Mouse (Mus musculus) cerebellum, adult 11 months (tissue): ENCODE results near the gene Ap1m2.

Experiments
- DNase-seq: peaks from one replicate; pipeline ENCODE4 v3.0.0; 2022

Ap1m2 gene

DNA sequence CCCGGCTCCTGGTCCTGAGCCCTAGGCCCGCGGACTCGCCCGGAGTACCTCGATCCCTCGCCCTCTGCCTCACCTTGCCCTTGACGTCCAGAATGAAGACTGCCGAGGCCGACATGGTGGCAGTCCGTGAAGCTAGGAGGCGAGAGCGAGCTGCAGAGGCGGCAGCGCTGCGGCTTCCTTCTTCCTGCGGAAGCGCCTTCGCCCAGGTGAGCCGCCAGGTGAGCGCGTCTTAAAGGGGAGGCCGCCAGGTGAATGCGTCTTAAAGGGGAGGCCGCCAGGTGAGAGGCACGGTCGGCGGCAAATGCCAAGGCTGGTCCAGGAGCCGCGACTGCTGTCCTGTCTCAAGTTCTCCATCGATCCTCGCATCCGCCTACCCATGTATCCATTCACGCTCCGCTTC, at the start of gene Ap1m2:
Gene Ap1m2 (minus strand): TSS at position 204 of the 400 bp plus-strand sequence.
- no peak for DNase-seq

DNA sequence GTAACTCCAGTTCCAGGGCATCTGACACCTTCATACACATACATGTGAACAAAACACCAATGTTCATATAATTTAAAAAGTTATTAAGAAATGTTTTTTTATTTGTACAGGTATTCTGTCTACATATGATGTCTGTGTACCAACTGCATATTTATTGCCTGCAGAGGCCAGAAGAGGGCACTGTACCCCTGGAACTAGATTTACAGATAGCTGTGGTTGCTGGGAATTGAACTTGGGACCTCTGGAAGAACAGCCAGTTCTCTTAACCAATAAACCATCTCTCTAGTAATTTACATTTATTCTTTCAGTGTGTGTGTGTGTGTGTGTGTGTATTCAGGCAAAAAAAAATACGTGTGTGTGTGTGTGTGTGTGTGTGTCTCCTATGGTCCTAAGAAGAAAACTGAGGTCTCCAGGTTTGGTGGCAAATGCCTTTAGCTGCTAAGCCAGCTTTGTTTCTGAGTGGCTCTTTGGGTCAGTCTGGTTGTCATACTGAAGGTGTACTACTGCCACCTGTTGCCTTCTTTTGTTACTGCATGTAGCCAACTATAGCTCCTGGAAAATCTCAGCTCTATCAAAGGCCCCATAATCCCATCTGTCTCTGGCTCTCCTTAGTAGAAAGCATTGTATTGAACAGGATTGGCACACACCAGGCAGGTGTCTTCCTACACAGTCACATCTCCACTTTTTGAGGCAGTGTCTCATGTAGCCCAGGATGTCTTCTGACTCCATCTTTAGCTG, 45.0 kb upstream of the Ap1m2 start:
- peak; percentile 63 for DNase-seq

DNA sequence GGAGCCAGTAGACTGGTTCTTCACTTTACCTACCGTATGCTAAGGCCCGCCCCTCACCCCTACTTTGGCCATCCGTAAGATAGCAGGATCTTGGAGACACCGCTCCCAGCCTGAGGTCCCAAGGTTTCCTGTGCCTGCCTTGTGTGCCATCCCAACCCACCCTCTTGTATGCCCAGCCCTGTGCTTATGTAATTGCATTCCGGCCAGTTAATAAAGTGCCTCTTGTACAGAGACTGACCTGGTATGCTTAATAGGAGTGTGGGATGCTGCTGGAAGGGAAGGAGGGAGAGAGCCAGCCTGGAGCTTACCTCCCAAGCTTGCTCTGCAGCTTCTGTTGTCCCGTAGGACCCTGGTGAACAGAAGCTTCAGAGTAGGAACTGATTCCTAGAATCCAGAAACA, 42.7 kb upstream of the Ap1m2 start:
- no peak for DNase-seq

DNA sequence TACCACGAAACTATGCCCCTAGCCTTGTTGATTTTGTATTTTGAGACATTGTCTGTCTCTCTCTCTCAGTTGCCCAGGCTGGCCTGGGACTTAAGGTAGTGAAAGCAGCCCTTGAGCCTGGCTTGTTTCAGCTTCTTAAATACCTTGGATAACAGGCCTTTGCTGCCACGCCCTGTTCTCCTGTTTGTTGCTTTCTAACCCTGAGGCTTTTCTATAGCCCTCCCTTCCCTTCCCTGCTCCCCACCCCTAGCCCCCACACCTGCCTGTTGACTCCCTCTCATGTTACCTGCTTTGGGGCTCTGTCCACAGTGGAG, 41.2 kb upstream of the Ap1m2 start:
- no peak for DNase-seq

DNA sequence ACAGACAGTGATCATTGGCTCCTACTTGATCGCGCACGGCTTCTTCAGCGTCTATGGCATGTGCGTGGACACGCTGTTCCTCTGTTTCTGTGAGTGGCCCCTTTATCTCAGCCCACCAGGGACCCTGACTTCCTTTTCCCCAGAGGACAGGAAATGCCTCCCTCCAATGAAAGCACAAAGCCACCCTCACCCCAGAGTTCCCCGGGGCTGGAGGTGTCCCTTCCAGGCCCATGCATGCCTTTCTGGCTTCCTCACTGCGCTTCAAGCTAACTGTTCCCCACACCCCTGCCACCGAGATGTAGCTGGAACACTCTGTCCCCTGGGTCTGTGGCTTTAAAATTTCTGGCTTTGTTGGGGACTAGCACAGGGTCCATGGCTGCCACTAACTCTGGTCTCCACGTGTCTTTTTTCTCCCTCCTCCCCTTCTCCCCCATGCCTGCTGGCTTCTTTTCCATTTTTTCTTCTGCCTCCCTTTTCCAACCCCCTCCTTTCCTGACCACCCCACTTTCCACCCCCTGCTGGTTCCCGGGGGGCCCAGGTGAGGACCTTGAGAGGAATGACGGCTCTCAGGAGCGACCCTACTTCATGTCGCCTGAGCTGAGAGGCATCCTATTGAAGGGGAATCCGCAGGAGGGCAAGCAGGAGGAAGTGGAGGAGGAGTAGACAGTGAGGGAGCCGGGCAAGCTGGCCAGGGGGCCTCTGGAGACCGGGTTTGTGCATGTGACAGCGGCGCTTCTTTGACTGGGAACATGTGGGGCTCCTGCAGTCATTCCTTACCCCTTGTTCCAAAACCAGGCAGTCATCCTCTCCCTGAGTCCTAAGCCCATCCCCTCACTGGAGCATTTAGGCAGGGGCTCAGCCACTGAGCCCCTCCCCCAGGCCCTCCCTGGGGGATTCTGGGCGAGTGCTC, 40.6 kb upstream of the Ap1m2 start:
- DNase-seq, result no peak

DNA sequence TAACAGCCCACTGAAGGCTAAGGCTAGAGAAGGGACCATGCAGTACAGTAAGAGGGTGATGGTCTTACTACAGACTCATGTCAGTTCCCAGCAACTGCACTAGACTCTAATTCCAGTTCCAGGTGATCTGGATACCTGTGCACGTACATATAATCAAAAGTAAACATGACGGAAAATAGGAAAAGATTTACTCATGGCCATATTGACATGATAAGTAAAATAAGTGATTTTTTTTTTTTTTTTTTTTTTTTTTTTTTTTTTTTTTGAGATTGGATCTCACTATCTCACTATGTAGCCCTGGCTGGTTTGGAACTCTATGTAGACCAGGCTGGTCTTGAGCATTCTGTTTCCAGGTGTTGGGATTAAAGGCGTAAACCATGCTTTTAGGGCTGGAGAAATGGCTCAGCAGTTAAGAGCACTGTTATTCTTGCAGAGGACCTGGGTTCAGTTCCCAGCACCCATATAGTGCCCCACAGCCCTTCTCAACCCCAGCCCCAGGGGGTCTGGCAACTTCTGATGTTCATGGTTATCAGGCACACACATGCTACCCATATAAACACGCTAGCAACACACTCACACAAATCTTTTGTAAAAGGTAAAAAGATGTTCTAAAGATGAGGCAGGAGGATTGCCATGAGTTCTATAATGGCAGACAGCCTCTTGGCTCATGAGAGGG, 39.7 kb upstream of the Ap1m2 start:
- DNase-seq, result no peak

DNA sequence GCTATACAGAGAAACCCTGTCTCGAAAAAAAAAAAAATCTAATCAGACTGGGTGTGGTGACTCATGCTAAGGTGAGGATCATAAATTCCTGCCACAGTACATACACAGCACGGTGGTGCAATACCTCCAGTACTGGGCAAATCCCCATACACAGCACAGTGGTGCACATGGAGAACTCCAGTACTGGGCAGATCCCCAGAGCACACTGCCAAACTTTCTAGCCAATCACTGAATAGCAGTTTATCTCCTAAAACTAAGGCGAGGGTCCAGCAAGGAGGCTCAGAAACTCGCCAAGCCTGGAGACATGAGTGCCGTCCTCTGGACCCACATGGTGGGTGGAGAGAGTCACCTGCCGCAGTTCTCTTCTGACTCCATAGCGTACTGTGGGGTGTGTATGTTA, 39.0 kb upstream of the Ap1m2 start:
- no peak for DNase-seq

DNA sequence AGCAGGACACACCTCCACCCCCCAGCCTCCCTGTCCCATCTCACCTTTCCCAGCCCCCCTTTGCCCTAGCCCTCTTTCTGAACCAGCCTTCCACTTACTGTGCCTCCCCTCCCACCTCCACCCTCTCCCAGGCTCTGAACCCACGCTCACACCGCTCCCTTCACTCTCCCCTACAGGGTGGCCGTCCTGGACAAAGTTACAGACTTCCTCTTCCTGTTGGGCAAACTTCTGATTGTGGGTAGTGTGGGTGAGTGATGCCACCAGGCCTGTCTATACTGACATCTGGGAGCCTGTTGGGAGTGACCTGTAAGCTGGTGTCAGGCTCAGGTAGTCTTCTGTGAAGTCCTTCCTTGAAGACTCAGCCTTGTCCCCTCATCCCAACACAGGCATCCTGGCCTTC, 36.0 kb upstream of the Ap1m2 start:
- no peak for DNase-seq

DNA sequence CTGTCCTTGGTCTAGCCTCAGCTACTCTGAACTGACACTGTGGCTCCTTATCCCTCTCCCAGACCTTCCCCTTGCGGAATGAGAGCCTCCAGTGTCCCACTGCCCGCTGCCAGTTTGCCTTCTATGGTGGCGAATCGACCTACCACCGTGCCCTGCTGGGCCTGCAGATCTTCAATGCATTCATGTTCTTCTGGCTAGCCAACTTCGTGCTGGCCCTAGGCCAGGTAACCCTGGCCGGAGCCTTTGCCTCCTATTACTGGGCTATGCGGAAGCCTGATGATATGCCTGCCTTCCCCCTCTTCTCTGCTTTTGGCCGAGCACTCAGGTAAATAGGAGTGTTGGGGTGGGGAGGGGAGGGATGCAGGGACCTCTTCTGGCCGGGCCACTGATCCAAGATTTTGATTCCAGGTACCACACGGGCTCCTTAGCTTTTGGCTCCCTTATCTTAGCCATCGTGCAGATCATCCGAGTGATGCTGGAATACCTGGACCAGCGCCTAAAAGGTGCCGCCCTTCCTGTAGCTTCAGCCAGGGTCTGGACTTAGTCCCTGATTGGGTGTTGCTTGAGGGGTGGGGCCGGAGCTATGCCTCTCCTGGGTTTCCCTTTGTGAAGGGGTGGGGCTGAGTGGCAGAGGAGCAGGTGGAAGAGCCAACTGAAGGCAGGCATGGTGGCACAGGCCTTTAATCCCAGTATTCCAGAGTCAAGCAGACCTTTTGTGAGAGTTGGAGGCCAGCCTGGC, 34.7 kb upstream of the Ap1m2 start:
- peak; percentile 43 for DNase-seq

DNA sequence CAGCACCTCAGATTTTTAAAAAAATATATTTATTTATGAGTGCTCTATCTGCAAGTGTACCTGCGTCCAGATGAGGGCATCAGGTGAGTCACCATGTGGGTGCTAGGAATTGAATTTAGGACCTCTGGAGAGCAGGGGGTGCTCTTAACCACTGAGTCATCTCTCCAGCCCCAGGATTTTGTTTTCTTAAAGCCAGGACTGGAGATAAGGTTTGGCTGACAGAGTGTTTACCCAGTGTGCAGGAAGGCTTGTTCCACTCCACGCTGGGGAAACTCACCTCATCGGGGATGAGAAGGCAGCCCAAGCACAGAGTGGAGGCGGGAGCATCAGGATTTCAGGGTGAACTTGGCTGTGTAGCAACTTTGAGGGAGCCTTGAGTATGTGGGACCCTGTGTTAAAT, 28.3 kb upstream of the Ap1m2 start:
- DNase-seq, result no peak

DNA sequence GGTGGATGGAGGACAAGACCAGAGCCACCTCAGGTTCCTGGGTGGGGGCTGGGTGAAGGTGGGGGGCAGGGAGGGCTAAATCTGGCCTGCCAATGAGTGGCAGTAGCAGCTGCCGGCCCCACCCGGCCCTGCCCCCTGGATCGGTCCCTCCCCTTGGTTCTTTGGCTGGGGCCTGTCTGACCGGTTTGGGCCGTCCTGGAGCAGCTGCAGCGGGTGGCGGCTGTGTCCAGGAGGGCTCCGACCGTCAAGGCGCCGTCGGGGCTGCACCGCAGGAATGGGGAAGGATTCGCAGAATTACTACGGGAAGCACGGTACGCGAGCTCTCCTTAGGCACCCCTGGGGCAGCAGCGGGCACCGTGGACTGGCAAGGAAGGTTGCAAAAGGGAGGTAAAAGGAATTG, 25.5 kb upstream of the Ap1m2 start:
- DNase-seq, result no peak

DNA sequence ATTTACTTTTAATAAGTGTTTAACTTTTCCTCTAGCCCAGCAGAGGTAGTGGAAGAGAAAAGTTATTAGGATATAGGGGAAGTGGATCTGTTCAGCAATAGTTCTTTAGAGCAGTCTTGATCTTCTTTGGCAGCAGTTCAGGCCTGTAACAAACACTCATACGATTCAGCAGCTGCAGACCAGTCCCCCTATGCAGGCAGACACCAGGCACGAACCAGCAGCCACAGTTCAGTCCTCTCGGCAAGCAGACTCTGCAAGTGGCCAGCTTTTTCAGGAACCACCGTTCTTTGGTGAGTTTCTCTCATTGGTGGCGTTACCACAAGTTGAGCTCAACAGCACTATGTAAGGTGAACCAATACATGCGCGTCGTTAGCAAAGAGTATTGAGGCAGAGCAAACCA, 24.4 kb upstream of the Ap1m2 start:
- DNase-seq, result no peak

DNA sequence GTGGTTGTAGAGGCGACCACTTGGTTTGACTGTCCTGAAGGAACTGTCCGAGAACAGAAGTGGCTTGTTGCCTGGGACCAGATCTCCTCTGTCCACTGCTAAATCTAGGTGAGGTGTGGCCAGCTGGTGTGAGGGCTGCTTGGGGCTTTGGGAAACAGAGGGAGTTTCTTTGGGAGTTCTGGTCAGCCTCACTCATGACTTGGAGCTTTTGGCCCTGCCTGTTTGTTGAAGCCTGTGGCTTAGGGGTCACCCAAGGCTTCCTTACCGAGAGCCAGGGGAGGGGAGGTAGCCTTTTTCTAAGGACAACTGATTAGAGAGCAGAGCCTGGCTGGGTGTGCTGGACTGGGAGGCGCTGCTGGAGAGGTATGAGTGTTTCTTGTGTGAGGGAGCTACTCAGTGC, 23.3 kb upstream of the Ap1m2 start:
- DNase-seq, result no peak

DNA sequence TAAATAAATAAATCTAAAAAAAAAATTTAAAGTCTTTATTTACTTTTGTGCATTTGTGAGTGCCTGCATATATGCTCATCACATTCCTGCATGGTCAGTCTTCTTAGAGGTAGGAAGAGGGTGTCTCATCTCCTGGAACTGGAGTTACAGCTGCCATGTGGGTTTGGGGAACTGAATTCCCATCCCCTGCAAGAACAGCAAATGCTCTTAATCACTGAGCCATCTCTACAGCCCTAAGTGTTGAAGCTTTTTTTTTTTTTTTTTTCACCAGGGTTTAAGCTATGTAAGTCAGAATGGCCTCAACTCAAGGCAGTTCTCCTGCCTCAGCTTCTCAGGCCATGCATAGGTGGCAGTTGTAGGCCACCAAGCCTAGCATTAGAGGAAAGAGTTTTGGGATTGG, 22.6 kb upstream of the Ap1m2 start:
- no peak for DNase-seq

DNA sequence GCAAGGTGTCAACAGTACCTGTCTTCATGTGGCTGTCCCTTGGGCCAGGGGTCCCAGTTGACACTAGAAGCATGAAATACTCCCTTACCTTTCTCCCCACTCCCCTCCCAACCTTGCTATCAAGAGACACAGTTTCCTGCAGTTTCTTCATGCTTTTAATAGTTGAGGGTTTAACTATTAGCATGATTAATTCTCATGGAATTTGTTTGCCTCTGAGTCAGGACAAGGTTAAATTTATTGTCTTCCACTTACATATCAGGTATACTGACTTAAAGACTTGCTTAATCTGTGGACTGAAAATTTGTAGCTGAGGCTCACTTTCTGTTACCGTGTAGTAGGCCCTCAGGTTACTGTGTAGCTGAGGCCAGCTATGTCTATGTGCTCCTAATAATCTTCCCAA, 21.4 kb upstream of the Ap1m2 start:
- DNase-seq, result no peak

DNA sequence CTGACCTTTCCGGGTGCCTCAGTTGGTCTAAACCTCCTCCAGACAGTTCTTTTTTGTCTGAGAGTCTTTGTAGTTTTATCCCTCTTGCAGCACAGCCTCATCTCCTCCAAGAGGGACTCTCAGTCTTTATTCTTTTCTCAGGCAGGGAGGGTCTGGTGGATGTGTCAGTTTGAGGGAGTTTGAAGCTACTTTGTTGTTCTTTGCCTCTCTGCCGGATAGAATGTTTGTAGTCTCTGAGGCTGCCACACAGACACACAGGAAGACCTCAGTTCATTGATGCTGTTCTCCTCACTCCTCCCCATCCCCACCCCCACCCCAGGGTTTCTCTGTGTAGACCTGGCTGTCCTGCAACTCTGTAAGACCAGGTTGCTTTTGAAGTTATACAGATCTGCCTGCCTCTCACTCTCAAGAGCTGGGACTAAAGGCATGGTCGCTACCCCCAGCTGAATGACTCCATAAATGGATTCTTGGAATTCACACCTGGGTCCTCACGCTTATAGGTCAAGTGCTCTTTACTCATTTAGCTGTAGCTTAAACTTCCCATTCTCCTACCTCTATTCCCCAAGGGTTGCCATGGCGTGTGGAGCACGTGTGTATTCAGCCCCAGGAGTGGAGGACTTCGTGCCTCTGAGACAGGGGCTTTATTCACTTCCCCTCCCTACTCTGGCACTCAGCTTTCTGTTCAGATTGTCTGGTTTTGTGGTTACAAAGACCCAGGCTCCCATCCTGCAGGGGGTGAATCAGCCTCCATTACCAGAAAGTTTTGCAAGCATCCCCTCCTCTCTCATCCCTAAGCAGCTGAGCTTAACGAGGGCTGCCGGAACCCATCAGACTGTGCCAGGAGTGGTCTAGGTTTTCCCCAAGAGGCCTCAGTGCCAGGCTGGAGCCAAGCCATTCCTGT, 20.3 kb upstream of the Ap1m2 start:
- no peak for DNase-seq

DNA sequence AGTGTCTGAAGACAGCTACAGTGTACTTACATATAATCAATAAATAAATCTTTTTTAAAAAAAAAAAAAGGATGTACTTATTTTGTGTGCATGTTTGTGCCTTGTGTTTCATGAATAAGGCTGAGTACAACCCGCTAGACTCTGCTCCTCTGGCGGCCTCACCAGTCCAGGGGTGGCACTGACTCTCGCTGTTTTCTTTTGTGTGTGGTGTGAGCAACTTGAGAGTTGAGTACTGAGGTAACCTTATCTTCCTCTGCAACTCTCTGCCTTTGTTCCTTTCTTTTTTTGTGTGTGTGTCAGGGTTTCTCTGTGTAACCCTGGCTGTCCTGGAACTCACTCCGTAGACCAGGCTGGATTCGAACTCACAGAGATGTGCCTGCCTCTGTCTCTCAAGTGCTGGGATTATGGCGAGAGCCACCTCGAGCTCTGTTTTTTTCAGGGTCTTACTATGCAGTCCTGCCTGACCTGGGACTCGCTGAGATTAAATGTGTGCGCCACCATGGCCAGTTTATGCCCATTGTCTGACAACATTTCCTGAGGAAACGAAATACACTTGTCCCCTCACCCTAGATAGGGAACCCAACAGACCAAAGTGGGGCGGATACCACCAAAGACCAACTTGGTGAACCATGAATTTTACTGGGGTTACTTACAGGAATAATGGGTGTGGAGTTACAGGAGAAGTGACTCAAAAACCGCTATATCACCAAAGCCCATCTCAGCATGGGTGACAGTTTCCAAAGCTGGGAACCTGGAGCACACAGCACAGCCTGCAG, 19.4 kb upstream of the Ap1m2 start:
- DNase-seq, result no peak

DNA sequence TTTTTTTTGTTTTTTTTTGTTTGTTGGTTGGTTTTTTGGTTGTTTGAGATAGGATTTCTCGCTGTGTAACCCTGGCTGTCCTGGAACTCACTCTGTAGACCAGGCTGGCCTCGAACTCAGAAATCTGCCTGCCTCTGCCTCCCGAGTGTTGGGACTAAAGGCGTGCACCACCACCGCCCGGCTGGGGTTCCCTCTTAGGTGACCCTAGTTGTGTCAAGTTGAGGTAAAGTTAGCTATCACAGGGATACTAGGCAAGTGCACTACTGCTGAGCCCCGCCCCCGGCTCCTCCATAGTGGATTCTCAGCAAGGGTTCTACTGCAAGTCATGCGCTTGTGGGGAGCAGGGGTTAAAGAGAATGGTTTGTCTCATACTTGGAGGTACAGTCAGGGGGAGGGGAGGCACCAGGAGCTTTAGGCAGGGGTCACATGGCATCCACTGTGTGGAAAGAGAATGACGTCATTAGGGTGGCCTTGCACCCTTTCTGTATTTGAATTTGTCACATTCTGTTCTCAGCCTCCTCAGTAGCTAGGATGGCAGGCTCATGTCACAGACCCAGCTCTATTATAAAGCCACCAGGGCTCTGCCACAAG, 17.7 kb upstream of the Ap1m2 start:
- no peak for DNase-seq

DNA sequence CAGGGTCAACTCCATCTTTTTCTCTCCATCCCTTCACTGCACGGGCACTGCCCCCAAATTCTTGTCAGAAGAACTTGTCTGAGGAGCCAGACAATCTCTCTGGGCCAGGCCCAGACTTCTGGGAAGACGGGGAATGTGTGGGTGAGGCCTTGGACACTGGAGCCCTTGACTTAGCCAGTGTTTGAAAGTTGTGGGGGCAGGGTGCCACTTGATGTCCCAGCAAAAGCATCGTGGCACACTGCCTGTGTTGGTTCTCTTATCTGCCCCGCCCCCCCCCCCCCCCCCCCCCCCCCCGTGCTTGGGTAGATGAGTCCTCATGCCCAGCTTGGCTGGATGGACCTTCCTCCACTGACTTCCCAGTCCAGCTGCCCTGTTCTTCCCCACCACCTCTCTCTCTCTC, 16.9 kb upstream of the Ap1m2 start:
- DNase-seq, result no peak

DNA sequence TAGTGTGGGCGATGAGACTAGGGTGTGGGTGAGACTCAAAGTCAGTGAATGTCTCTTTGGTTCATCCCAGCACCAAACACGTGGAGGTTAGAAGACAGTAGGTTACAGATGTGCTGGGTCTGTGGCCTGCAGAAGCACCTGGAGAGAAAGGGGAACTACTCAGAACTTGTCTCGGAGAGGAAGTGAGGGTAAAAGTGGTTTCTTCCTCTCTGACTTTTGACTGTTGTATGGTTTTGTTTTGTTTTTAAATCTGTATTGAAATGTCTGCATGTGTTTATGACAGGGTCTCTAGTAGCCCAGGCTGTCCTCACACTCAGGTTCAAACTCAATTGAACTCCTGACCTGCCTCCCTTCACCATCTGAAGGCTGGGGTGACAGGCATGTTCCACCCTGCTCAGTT, 15.9 kb upstream of the Ap1m2 start:
- DNase-seq, result no peak

DNA sequence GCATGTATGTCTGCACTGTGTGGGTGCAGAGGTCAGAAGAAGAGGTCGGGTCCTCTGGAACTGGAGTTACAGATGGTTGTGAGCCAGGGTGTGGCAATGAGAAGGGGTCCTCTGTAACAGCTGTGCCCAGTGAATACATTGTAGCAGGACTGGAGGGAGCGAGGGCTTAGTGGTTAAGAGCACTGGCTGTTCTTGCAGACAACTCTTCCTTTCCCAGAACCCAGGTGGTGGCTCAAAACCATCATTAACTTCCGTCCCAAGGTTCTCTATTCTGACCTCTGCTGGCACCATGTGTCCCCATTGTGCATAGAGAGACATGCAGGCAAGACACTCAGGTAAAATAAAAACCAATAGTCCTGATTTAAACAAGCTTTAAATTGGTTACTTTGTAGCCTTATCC, 15.4 kb upstream of the Ap1m2 start:
- DNase-seq, result no peak
